Mouse (Mus musculus): ENCODE results near the gene D17Wsu92e.

D17Wsu92e gene

DNA sequence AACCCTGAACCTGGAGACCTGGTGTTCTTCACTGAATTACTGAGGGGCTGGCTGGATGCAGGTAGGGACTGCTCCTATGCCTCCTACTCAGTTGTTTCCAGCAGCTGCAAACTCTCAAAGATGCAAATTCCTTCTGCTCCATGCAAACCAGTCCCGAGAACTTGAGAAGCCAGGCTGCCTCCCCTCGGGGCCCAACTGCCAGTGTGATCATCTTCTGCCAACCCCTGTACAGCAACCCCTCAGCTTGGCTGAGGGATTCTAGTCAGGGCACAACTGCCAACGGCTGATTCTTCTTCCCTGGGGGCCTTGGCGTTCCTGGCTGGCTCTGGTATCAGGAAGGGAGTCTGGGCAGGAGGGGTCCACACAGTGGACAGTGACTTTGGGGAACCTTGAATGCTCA is 74.0 kb downstream of the D17Wsu92e start:
- no peak for DNase-seq (ENCODE audit: low read depth, low spot score)

- peak; percentile 66 for DNase-seq (ENCODE audit: low read depth, low spot score)
Measured at GRCm38 (mm10) chr17:27740961-27741360, 79.5 kb downstream of the D17Wsu92e start.

DNA sequence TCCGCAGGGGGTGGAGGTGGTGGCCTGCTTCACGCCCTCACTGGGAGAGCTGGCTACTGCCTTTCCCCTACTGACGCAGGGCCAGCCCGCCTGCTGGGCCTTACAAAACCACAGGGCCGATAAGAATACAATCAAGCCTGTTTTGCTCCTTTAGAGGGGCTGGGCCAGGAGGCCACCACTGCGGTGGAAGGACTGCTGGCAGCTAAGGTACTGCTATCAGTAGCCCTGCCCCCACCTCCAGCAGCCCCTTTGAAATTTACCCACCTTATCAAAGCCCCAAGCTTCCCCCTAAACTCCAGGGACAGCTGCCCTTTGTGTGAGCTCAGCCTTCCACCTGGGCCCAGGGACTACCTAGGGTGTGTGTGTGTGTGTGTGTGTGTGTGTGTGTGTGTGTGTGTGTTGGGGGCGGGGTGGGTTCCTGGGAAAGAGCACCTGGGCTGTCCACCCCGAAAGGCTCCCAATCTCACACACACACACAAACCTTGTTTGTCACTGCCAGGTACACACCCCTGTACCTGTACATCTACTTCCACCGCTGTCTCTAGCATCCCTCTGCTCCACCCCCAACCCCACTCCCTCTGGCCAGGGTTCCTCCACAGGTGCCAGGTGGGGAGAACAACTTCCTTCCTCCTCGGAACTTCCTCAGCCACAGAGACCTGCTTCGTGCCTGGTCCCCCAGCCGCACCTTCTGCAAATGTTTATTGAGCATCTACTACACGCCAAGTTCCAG is 85.9 kb downstream of the D17Wsu92e start:
- no peak for DNase-seq (ENCODE audit: low read depth, low spot score)

- DNase-seq (ENCODE audit: low read depth, low spot score): no peak
Measured at GRCm38 (mm10) chr17:27732694-27733093, 87.8 kb downstream of the D17Wsu92e start.

GRCm38 (mm10) chr17:27732152-27732551 is 88.3 kb downstream of the D17Wsu92e start:
- DNase-seq (ENCODE audit: low read depth, low spot score): no peak

- DNase-seq (ENCODE audit: low read depth, low spot score): no peak
Measured at GRCm38 (mm10) chr17:27728770-27729169, 91.7 kb downstream of the D17Wsu92e start, which contains the start of gene Spdef. Gene Spdef, minus strand, starts transcription at chr17:27728955.

GRCm38 (mm10) chr17:27726527-27726926 is 93.9 kb downstream of the D17Wsu92e start:
- DNase-seq (ENCODE audit: low read depth, low spot score): no peak

- DNase-seq (ENCODE audit: low read depth, low spot score): no peak
Measured at GRCm38 (mm10) chr17:27725412-27725811, 95.0 kb downstream of the D17Wsu92e start.

- no peak for DNase-seq (ENCODE audit: low read depth, low spot score)
Measured at GRCm38 (mm10) chr17:27725011-27725410, 95.4 kb downstream of the D17Wsu92e start.

DNA sequence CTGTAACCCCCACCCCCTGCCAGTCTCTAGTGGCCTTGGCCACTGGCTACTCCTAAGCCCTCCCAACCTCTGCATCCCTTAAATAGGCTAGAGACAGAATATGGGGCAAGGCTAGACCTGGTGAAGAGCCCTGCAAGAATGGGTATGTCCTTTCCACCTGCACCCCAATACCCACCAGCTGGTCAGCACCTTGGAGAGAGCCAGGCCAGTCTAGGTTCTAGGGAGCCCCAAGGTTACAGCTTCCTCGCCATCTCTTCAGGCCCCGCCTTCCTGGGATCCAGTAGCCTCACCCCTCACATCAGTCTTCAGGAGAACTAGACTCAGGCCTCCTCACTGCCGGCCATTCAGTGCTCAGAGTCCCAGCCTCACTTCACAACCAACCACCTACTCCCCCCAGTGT is 96.1 kb downstream of the D17Wsu92e start:
- no peak for DNase-seq (ENCODE audit: low read depth, low spot score)

- peak; percentile 93 for DNase-seq (ENCODE audit: low read depth, low spot score)
Measured at GRCm38 (mm10) chr17:27721125-27721664, 99.3 kb downstream of the D17Wsu92e start.

- DNase-seq (ENCODE audit: low read depth, low spot score): no peak
Measured at GRCm38 (mm10) chr17:27720326-27720725, 100.1 kb downstream of the D17Wsu92e start.

DNA sequence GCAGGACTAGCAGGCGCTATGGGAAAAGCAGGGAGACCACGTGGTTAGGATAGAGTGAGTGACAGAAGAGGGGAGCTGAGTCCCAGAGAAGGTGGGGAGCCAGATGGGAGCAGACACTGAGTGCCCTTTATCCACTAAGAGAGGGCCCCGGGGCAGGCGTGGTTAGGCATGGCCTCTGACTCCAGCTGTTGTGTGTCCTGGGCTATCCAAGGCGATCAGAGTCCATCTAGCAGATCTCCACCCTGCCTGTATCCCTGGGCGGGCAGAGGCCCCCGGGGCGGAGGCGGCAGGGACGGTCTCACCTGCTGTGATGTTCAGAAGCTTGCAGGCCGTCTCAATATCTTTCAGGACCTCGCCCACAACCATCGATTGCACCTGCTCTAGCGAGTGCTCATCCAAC is 100.8 kb downstream of the D17Wsu92e start:
- DNase-seq (ENCODE audit: low read depth, low spot score): no peak

- DNase-seq (ENCODE audit: low read depth, low spot score): peak; percentile 44
Measured at GRCm38 (mm10) chr17:27718250-27718649, 102.2 kb downstream of the D17Wsu92e start.

GRCm38 (mm10) chr17:27716804-27717203 is 103.6 kb downstream of the D17Wsu92e start:
- no peak for DNase-seq (ENCODE audit: low read depth, low spot score)

DNA sequence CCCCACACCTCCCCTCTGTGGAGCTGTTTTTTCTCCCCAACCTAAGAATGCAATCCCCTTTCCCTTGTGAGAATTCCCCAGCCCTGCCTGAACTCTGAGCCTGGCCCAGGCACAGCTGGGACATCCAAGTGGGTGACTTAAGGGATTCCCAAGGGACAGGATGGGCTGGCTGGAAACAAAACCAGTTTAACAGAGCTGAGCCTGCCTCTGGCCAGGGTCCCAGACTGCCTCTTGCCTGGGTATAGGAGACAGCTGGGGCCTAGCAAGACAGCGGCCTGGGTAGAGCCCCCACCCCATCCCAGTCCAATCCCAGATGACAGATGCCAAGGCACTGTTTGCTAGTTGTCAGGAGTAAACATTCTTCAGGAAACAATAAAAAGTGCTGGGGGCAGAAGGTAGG is 107.6 kb downstream of the D17Wsu92e start:
- DNase-seq (ENCODE audit: low read depth, low spot score): no peak

DNA sequence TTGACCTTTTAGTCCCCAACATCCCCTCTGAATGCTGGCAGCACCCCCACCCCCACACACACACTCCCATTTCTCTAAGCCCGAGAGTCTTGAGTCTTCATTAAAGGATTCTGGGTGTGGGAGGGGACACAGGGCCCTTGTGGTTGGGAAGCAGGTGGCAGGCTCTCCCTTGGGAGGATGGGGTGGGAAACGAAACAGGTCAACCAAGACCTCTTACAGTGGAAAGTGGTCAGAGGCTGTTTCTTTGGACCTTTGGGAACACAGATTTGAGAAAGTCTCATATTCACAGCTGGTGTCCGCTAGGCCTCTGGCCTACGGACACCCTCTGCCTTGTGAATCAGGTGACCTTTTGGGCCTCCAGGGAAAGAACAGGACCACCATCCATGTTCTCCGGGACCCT is 110.8 kb downstream of the D17Wsu92e start:
- DNase-seq (ENCODE audit: low read depth, low spot score): no peak

DNA sequence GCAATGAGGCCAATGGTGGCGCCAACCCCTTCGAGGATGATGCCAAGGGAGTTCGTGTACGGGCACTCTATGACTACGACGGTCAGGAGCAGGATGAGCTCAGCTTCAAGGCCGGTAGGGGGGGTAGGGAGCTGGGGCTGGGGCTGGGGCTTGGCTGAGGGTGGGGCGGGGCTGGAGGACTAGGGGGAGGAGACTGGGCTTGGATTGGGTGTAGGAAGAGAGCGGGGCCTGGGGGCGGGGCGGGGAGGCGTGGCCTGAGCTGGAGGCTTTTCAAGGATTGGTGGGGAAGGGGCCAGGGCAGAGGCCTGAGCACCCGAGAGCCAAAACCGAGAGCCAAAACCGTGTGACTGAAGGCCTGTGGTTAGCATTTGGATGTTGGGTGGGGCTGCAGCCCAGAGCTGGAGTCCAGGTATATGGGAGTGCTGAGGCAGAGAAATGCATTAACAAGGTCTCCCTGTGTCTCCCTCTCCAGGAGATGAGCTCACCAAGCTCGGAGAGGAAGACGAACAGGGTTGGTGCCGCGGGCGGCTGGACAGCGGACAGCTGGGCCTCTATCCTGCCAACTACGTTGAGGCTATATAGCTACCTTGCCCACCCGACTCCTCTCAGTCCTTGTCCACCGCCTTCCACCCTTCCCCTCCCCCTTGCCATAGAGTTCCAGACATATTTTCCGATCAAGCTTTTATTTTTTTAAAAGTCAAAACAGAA is 112.3 kb downstream of the D17Wsu92e start:
- peak; percentile 87 for DNase-seq (ENCODE audit: low read depth, low spot score)

DNA sequence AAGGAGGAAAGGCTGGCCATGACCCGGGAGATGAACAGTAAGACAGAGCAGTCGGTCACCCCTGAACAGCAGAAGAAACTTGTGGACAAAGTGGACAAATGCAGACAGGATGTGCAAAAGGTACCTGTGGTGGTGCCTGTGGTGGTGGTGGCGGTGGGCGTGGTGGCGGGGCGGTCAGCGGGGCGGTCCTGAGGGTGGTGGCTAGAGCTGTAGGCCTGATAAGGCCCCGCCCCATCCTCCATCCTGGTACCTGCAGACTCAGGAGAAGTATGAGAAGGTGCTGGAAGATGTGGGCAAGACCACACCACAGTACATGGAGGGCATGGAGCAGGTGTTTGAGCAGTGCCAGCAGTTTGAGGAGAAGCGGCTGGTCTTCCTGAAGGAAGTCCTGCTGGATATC is 114.8 kb downstream of the D17Wsu92e start:
- DNase-seq (ENCODE audit: low read depth, low spot score): no peak

DNA sequence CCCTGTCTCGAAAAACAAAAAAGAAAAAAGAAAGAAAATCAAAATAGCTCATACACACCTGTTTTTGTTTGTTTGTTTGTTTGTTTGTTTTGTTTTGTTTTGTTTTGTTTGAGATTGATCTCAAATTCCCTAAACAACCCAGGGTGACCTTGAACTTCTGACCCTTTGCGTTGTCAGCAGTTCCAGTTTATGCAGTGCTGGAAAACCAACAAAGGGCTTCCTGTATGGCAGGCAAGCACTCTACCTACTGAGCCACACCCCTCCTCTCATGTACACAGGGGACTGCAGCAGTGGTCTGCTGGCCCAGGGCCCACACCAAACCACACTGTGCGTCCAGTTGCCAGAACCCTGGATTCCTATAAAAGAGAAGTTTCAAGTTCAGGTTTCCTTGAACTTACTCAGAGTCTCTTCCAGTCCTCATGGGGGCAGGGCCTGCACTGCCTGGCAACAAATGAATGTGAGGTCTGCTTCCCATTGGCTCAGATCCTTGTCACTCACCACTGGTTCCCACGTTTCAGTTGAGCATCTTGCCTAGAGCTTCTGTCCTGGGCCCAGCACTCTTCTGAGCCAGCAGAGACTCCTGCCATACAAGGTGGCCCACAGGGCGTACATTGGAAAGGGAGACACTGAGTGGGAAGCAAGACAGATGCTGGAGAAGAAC is 116.4 kb downstream of the D17Wsu92e start:
- peak; percentile 84 for DNase-seq (ENCODE audit: low read depth, low spot score)

DNA sequence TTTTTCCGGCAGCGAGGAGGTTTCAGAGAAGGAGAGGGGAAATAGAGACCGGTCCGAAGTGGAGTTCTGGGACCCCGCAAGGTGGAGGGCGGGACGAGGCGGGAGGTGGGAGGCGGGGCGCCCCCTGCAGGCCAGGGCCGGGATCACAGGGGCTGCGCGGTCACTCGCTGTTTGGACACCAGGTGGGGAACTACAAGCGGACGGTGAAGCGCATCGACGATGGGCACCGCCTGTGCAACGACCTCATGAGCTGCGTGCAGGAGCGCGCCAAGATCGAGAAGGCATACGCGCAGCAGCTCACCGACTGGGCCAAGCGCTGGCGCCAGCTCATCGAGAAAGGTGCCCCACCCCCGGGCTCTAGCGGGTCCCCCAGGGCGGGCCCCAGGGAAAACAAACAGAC is 117.9 kb downstream of the D17Wsu92e start:
- peak; percentile 79 for DNase-seq (ENCODE audit: low read depth, low spot score)

DNA sequence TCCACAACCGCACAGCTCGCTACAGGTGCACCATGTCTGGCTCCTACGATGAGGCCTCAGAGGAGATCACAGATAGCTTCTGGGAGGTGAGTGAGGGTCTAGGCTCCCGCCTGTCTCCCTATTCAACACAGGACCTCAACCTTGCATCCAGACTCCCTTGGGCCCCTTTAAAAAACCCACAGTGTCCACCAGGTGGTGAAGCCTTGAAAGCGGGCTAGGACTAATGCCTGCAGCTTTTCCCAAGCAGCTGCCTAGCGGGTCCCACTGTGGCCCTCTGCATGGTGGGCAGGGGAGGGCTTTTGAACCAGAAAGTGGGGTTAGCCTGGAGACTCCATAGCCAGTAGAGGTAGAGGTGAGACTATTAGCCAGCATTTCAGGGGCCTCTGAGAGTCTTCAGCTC is 118.6 kb downstream of the D17Wsu92e start:
- no peak for DNase-seq (ENCODE audit: low read depth, low spot score)
